Mouse (Mus musculus): ENCODE results near the gene Prcc. TPM values are rescaled to one million over a fixed set of nuclear protein-coding genes. Genes with fewer than 3 reads are reported as not detected.

The Prcc gene
- polyA plus RNA-seq, 1 experiment = 54.5 TPM

- no peaks in the 10 kb centered on the region for H3K36me3 ChIP-seq (ENCODE audit: control insufficient read depth, insufficient read depth, low read length)
- DNase-seq = no peak
- no peak overlapping the region for H3K4me3 ChIP-seq (ENCODE audit: control insufficient read depth, insufficient read depth, low read length)
- H3K27ac ChIP-seq (ENCODE audit: control insufficient read depth, insufficient read depth, low read length) = no peak overlapping the region
- WGBS = 87% methylated on average over 12 of the region's 12 CpGs
- TF ChIP-seq POLR2A (IDR thresholded peaks at IDR 0.05; ENCODE audit: control insufficient read depth, extremely low read depth, insufficient read depth, low read length, poor library complexity) (no peak), CTCF (IDR thresholded peaks at IDR 0.05; ENCODE audit: borderline replicate concordance, control insufficient read depth, extremely low read depth, insufficient read depth, low read length, poor library complexity) (no peak)
- no peaks in the 10 kb centered on the region; the same call in 1 of the 2 replicates for H3K4me1 ChIP-seq (replicated peaks; ENCODE audit: control insufficient read depth, insufficient read depth, low read length)
- no peaks in the 10 kb centered on the region; the same call in 1 of the 2 replicates for H3K27me3 ChIP-seq (ENCODE audit: control insufficient read depth, insufficient read depth, low read length)
Measured at GRCm38 (mm10) chr3:87818226-87818625, 67.2 kb downstream of the Prcc start.

- Histone ChIP-seq H3K36me3 (ENCODE audit: control insufficient read depth, insufficient read depth, low read length) (no peaks in the 10 kb centered on the region), H3K4me1 (replicated peaks; ENCODE audit: control insufficient read depth, insufficient read depth, low read length) (no peaks in the 10 kb centered on the region; the same call in 1 of the 2 replicates), H3K27me3 (ENCODE audit: control insufficient read depth, insufficient read depth, low read length) (no peaks in the 10 kb centered on the region; the same call in 1 of the 2 replicates), H3K27ac (ENCODE audit: control insufficient read depth, insufficient read depth, low read length) (no peak overlapping the region), H3K4me3 (ENCODE audit: control insufficient read depth, insufficient read depth, low read length) (no peak overlapping the region)
- peak; percentile 75 for DNase-seq
- TF ChIP-seq POLR2A (IDR thresholded peaks at IDR 0.05; ENCODE audit: control insufficient read depth, extremely low read depth, insufficient read depth, low read length, poor library complexity) (no peak), CTCF (IDR thresholded peaks at IDR 0.05; ENCODE audit: borderline replicate concordance, control insufficient read depth, extremely low read depth, insufficient read depth, low read length, poor library complexity) (peak; percentile 67; the same call in 1 of the 2 replicates)
- 3% methylated on average over 12 of the region's 12 CpGs for WGBS
Measured at GRCm38 (mm10) chr3:87816646-87817093, 68.7 kb downstream of the Prcc start.

- H3K27ac ChIP-seq (ENCODE audit: control insufficient read depth, insufficient read depth, low read length) = no peak overlapping the region
- no peak overlapping the region for H3K4me3 ChIP-seq (ENCODE audit: control insufficient read depth, insufficient read depth, low read length)
- H3K4me1 ChIP-seq (replicated peaks; ENCODE audit: control insufficient read depth, insufficient read depth, low read length) = no peaks in the 10 kb centered on the region; the same call in 1 of the 2 replicates
- no peaks in the 10 kb centered on the region for H3K36me3 ChIP-seq (ENCODE audit: control insufficient read depth, insufficient read depth, low read length)
- DNase-seq = no peak
- no peak for TF ChIP-seq CTCF (IDR thresholded peaks at IDR 0.05; ENCODE audit: borderline replicate concordance, control insufficient read depth, extremely low read depth, insufficient read depth, low read length, poor library complexity)
- no peak for TF ChIP-seq POLR2A (IDR thresholded peaks at IDR 0.05; ENCODE audit: control insufficient read depth, extremely low read depth, insufficient read depth, low read length, poor library complexity)
- no peaks in the 10 kb centered on the region; the same call in 1 of the 2 replicates for H3K27me3 ChIP-seq (ENCODE audit: control insufficient read depth, insufficient read depth, low read length)
- 76% methylated on average over 6 of the region's 6 CpGs for WGBS
Measured at GRCm38 (mm10) chr3:87816166-87816565, 69.2 kb downstream of the Prcc start.

GRCm38 (mm10) chr3:87812873-87813272 is 72.5 kb downstream of the Prcc start:
- no peak for DNase-seq
- WGBS = 79% methylated on average over 10 of the region's 10 CpGs
- Histone ChIP-seq H3K4me3 (ENCODE audit: control insufficient read depth, insufficient read depth, low read length) (no peak overlapping the region), H3K4me1 (replicated peaks; ENCODE audit: control insufficient read depth, insufficient read depth, low read length) (no peaks in the 10 kb centered on the region; the same call in 1 of the 2 replicates), H3K27ac (ENCODE audit: control insufficient read depth, insufficient read depth, low read length) (no peak overlapping the region), H3K36me3 (ENCODE audit: control insufficient read depth, insufficient read depth, low read length) (no peaks in the 10 kb centered on the region), H3K27me3 (ENCODE audit: control insufficient read depth, insufficient read depth, low read length) (peaks cover 13% of the 10 kb centered on the region; the same call in 1 of the 2 replicates)
- TF ChIP-seq CTCF (IDR thresholded peaks at IDR 0.05; ENCODE audit: borderline replicate concordance, control insufficient read depth, extremely low read depth, insufficient read depth, low read length, poor library complexity) = no peak
- TF ChIP-seq POLR2A (IDR thresholded peaks at IDR 0.05; ENCODE audit: control insufficient read depth, extremely low read depth, insufficient read depth, low read length, poor library complexity) = no peak

- TF ChIP-seq CTCF (IDR thresholded peaks at IDR 0.05; ENCODE audit: borderline replicate concordance, control insufficient read depth, extremely low read depth, insufficient read depth, low read length, poor library complexity) (no peak), POLR2A (IDR thresholded peaks at IDR 0.05; ENCODE audit: control insufficient read depth, extremely low read depth, insufficient read depth, low read length, poor library complexity) (no peak)
- no peaks in the 10 kb centered on the region for H3K36me3 ChIP-seq (ENCODE audit: control insufficient read depth, insufficient read depth, low read length)
- peaks cover 13% of the 10 kb centered on the region; the same call in 1 of the 2 replicates for H3K27me3 ChIP-seq (ENCODE audit: control insufficient read depth, insufficient read depth, low read length)
- no peak overlapping the region for H3K27ac ChIP-seq (ENCODE audit: control insufficient read depth, insufficient read depth, low read length)
- H3K4me3 ChIP-seq (ENCODE audit: control insufficient read depth, insufficient read depth, low read length) = no peak overlapping the region
- no peak for DNase-seq
- no peaks in the 10 kb centered on the region; the same call in 1 of the 2 replicates for H3K4me1 ChIP-seq (replicated peaks; ENCODE audit: control insufficient read depth, insufficient read depth, low read length)
- WGBS = 71% methylated on average over 4 of the region's 4 CpGs
Measured at GRCm38 (mm10) chr3:87812413-87812812, 73.0 kb downstream of the Prcc start.

- WGBS = 83% methylated on average over 8 of the region's 8 CpGs
- Histone ChIP-seq H3K4me1 (replicated peaks; ENCODE audit: control insufficient read depth, insufficient read depth, low read length) (no peaks in the 10 kb centered on the region), H3K4me3 (ENCODE audit: control insufficient read depth, insufficient read depth, low read length) (no peak overlapping the region), H3K27ac (ENCODE audit: control insufficient read depth, insufficient read depth, low read length) (no peak overlapping the region), H3K27me3 (ENCODE audit: control insufficient read depth, insufficient read depth, low read length) (peaks cover 13% of the 10 kb centered on the region; the same call in 1 of the 2 replicates), H3K36me3 (ENCODE audit: control insufficient read depth, insufficient read depth, low read length) (no peaks in the 10 kb centered on the region)
- no peak for DNase-seq
- TF ChIP-seq POLR2A (IDR thresholded peaks at IDR 0.05; ENCODE audit: control insufficient read depth, extremely low read depth, insufficient read depth, low read length, poor library complexity) (no peak), CTCF (IDR thresholded peaks at IDR 0.05; ENCODE audit: borderline replicate concordance, control insufficient read depth, extremely low read depth, insufficient read depth, low read length, poor library complexity) (no peak)
Measured at GRCm38 (mm10) chr3:87811297-87811696, 74.1 kb downstream of the Prcc start.
